Mouse (Mus musculus) hindbrain, embryonic 14.5 days (tissue): ENCODE measurements at regions not wholly inside any gene's neighbourhood (a gene's known extent, or its start where the extent isn't known, plus 50 kb on each side); places are given as distances from the start of the nearest gene placed in this dataset.

Experiments
- ATAC-seq: fragments of 200-750 bp; cut with Nextera tagmentation; 2 replicates; pipeline ENCODE4 v1.8.0; 2017; ENCODE audit warnings: moderate number of reproducible peaks, mild to moderate bottlenecking, moderate TSS enrichment, moderate library complexity; ENCODE audit not compliant: low FRiP score
- DNase-seq: peaks from one replicate; pipeline ENCODE4 v3.0.0-alpha.2; 2015; ENCODE audit warnings: low spot score
- H3K27ac ChIP-seq: fragments of 300-500 bp; sonication (generic); 2 replicates; pipeline ENCODE4 v1.5.1; 2014; ENCODE audit warnings: mild to moderate bottlenecking, moderate library complexity
- H3K27me3 ChIP-seq: fragments of 300-500 bp; sonication (generic); 2 replicates; pipeline ENCODE4 v1.6.1; 2014; ENCODE audit warnings: mild to moderate bottlenecking, low read length, mixed read lengths; ENCODE audit not compliant: control insufficient read depth, insufficient read depth
- H3K36me3 ChIP-seq: fragments of 300-500 bp; sonication (generic); replicated peaks from 2 replicates; pipeline ENCODE4 v1.6.1; 2014; ENCODE audit not compliant: control insufficient read depth, insufficient read depth
- H3K4me1 ChIP-seq: fragments of 300-500 bp; sonication (generic); replicated peaks from 2 replicates; pipeline ENCODE4 v1.6.1; 2014; ENCODE audit warnings: antibody characterized with exemption, low read length, mixed read lengths; ENCODE audit not compliant: control insufficient read depth, insufficient read depth
- H3K4me2 ChIP-seq: fragments of 300-500 bp; sonication (generic); replicated peaks from 2 replicates; pipeline ENCODE4 v1.6.1; 2014; ENCODE audit warnings: mild to moderate bottlenecking, moderate library complexity
- H3K4me3 ChIP-seq: fragments of 300-500 bp; sonication (generic); replicated peaks from 2 replicates; pipeline ENCODE4 v1.5.1; 2014; ENCODE audit warnings: mild to moderate bottlenecking, low read length
- H3K9ac ChIP-seq: fragments of 300-500 bp; sonication (generic); 2 replicates; pipeline ENCODE4 v1.6.1; 2014
- H3K9me3 ChIP-seq: fragments of 300-500 bp; sonication (generic); 2 replicates; pipeline ENCODE4 v1.6.1; 2016; ENCODE audit warnings: low read length; ENCODE audit not compliant: control insufficient read depth
- WGBS: fragments of 180-500 bp; shearing (Covaris S2); extraction: QIAGEN DNeasy Blood & Tissue Kit; methylation state at CpG from one replicate; pipeline ENCODE4 v1.1.7; 2014; 5-methylcytosine and 5-hydroxymethylcytosine counted together

DNA sequence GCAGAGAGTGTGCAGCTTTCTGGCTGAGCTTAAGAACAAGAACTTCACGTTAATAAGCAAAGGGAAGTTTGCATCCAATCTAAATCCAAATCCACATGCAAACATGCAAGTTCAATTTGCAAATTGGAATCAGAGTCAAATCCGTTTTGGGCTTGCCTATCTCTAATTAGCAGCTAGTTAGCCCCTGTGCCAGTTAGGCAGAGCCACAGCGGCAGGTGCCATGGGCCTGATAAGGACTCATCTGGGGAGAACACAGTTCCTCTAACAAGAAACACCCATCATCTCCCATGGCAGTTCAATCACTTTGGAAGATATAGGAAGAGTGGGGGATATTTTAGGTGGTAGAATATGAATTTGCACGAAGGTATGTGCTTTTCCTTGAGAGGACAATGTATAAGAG lies 168.0 kb upstream of the Dusp10 start:
- Histone ChIP-seq H3K27ac (no peak overlapping the region), H3K4me3 (no peak overlapping the region), H3K4me2 (no peak overlapping the region), H3K4me1 (no peaks in the 10 kb centered on the region), H3K9me3 (no peaks in the 10 kb centered on the region), H3K36me3 (no peaks in the 10 kb centered on the region), H3K27me3 (no peaks in the 10 kb centered on the region), H3K9ac (no peak overlapping the region)
- 78% methylated on average over 4 of the region's 4 CpGs for WGBS
- no peak for ATAC-seq
- DNase-seq, result no peak

DNA sequence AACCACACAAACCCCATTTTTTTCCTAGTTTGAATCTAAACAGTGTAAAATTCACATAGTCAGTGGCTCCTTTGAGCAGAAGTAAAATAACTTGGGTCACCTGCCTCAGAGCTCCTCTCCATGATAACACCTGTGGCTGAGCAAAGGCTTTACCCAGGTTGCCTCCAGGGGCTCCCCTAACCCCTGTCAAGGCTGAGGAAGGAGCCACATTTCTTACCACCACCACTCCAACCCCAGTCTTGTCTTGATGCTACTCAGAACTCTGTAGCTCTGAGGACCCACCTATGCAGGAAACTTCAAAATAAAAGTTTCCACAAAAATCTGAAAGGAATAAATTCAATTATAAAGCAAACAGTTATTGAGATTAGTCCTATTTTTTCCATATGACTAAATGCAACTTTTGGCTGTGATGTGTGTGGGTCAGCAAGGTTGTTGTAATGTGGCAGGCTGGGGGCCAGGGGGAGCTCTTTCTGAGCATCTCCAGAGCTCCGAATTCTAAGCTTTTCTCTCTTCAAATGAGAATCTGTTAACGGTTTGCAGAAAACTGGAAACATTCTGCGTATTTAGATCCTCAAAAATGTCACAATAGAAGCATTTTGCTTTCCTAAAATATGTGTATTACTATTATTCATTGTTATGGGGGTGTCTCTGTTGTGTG lies 159.0 kb upstream of the Dusp10 start:
- no peaks in the 10 kb centered on the region for H3K4me1 ChIP-seq
- no peaks in the 10 kb centered on the region for H3K36me3 ChIP-seq
- no peak overlapping the region for H3K4me3 ChIP-seq
- no peak overlapping the region for H3K27ac ChIP-seq
- H3K27me3 ChIP-seq, result no peaks in the 10 kb centered on the region
- no peak for DNase-seq
- no peaks in the 10 kb centered on the region for H3K9me3 ChIP-seq
- H3K4me2 ChIP-seq, result no peak overlapping the region
- no peak for ATAC-seq
- H3K9ac ChIP-seq, result no peak overlapping the region
- WGBS, result 76% methylated on average over 3 of the region's 3 CpGs

GRCm38 (mm10) chr1:183865111-183865510 lies 148.0 kb upstream of the Dusp10 start:
- ATAC-seq, result no peak
- Histone ChIP-seq H3K4me1 (no peaks in the 10 kb centered on the region), H3K9ac (no peak overlapping the region), H3K4me2 (no peak overlapping the region), H3K27ac (no peak overlapping the region), H3K36me3 (no peaks in the 10 kb centered on the region), H3K4me3 (no peak overlapping the region), H3K9me3 (no peaks in the 10 kb centered on the region), H3K27me3 (no peaks in the 10 kb centered on the region)
- 82% methylated on average over 4 of the region's 4 CpGs for WGBS
- DNase-seq, result no peak

GRCm38 (mm10) chr1:183865586-183865985 lies 147.5 kb upstream of the Dusp10 start:
- WGBS, result 93% methylated on average over 3 of the region's 3 CpGs
- DNase-seq (no peak), ATAC-seq (no peak)
- Histone ChIP-seq H3K27ac (no peak overlapping the region), H3K9ac (no peak overlapping the region), H3K36me3 (no peaks in the 10 kb centered on the region), H3K4me1 (no peaks in the 10 kb centered on the region), H3K4me3 (no peak overlapping the region), H3K9me3 (no peaks in the 10 kb centered on the region), H3K4me2 (no peak overlapping the region), H3K27me3 (no peaks in the 10 kb centered on the region)

GRCm38 (mm10) chr1:183868965-183869364 lies 144.1 kb upstream of the Dusp10 start:
- no peak overlapping the region for H3K4me3 ChIP-seq
- no peak overlapping the region for H3K9ac ChIP-seq
- WGBS, result 92% methylated on average over 5 of the region's 5 CpGs
- H3K27me3 ChIP-seq, result no peaks in the 10 kb centered on the region
- DNase-seq (no peak), ATAC-seq (no peak)
- H3K36me3 ChIP-seq, result no peaks in the 10 kb centered on the region
- no peak overlapping the region for H3K27ac ChIP-seq
- H3K4me2 ChIP-seq, result no peak overlapping the region
- no peaks in the 10 kb centered on the region for H3K4me1 ChIP-seq
- no peaks in the 10 kb centered on the region for H3K9me3 ChIP-seq

DNA sequence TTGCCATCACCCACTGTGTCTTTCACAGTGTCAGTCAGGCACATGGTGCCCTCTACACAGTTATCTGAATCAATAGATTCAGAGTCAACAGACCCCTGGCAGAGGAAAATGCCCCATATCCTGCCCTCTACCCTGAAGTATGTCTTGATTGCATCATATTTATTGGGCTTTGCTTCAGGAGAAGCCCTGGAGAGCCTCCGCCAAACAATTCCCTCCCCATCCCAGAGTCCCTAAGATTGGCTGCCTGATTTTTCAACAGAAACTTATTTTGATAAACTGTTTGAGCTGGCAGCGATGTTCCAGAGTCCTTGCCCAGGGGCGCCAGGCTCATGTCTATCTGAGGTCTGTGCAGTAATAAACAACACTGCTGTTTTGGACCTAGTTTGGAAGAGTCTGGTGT lies 117.2 kb upstream of the Dusp10 start:
- 87% methylated on average over 3 of the region's 3 CpGs for WGBS
- H3K36me3 ChIP-seq, result no peaks in the 10 kb centered on the region
- no peak overlapping the region for H3K27ac ChIP-seq
- no peaks in the 10 kb centered on the region for H3K4me1 ChIP-seq
- H3K27me3 ChIP-seq, result no peaks in the 10 kb centered on the region
- H3K9ac ChIP-seq, result no peak overlapping the region
- ATAC-seq, result no peak
- H3K9me3 ChIP-seq, result no peaks in the 10 kb centered on the region
- no peak overlapping the region for H3K4me2 ChIP-seq
- H3K4me3 ChIP-seq, result no peak overlapping the region
- no peak for DNase-seq

DNA sequence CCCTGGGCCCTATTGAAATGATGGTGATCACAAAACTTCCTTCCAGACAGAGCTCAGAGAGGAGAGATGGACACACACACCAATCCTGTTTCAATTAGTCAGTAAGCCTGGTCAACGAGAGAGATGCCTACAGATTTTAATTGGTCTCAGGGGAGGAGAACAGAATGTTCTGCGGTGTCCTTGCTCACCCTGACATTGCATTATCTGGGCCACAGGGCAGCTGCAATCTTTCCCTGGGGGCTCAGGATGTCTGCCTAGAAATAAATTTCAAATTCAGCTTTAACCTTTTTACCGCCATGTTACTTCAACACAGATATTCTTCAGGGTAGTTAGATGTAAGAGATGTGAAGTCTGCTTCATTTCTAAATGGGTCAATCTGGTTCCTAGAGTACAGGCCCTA lies 115.0 kb upstream of the Dusp10 start:
- Histone ChIP-seq H3K4me3 (no peak overlapping the region), H3K36me3 (no peaks in the 10 kb centered on the region), H3K27ac (no peak overlapping the region), H3K27me3 (no peaks in the 10 kb centered on the region), H3K4me1 (no peaks in the 10 kb centered on the region), H3K9me3 (no peaks in the 10 kb centered on the region), H3K9ac (no peak overlapping the region), H3K4me2 (no peak overlapping the region)
- DNase-seq, result no peak
- WGBS, result 65% methylated on average over 3 of the region's 3 CpGs
- ATAC-seq, result no peak

- 84% methylated on average over 7 of the region's 7 CpGs for WGBS
- DNase-seq (no peak), ATAC-seq (no peak)
- no peaks in the 10 kb centered on the region for H3K4me1 ChIP-seq
- no peak overlapping the region for H3K27ac ChIP-seq
- H3K27me3 ChIP-seq, result no peaks in the 10 kb centered on the region
- no peaks in the 10 kb centered on the region for H3K36me3 ChIP-seq
- H3K9ac ChIP-seq, result no peak overlapping the region
- no peak overlapping the region for H3K4me2 ChIP-seq
- H3K4me3 ChIP-seq, result no peak overlapping the region
- H3K9me3 ChIP-seq, result no peaks in the 10 kb centered on the region
Measured at GRCm38 (mm10) chr1:183904564-183904963, 108.5 kb upstream of the Dusp10 start.

DNA sequence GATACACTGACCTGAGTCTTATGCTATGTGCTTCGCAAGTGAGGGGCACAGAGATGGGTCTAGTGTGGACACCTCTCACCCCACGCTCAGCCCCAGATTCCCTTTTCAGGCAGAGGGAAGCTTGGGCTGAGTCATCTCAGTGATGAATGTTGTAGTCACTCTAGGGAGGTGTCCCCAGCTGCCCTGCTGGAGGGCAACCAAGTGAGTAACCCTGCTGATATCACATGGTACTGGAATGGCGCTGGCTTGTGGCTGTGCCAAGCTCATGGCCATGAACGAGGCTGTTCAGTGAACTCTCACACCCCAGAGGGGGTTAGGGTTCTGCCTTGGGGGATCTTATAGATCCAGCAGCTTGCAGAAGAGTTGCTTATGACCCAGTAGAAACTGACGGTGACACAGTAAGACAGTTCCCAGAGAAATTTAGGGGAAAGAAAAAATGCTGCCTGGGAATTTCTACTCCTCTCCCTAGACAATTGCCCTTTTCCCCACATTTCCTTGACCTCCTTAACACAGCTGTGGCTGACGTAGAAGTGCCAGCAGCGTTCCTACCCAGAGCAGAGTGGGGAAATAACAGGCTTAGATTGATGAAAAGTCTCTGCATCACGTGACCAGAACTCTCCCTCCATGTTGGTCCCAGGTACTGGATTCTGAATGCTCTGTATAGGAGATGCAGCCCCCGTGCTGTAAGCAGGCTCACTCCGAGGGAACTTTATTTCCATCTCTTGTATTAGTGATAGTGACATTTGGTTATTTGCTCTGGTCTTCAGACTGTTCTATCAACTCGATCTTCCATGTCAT lies 107.6 kb upstream of the Dusp10 start:
- no peaks in the 10 kb centered on the region for H3K9me3 ChIP-seq
- DNase-seq (no peak), ATAC-seq (no peak)
- no peak overlapping the region for H3K27ac ChIP-seq
- H3K4me3 ChIP-seq, result no peak overlapping the region
- WGBS, result 84% methylated on average over 11 of the region's 11 CpGs
- no peak overlapping the region for H3K9ac ChIP-seq
- H3K36me3 ChIP-seq, result no peaks in the 10 kb centered on the region
- no peaks in the 10 kb centered on the region for H3K4me1 ChIP-seq
- H3K27me3 ChIP-seq, result no peaks in the 10 kb centered on the region
- no peak overlapping the region for H3K4me2 ChIP-seq
